Mouse (Mus musculus) lung, postnatal 4 days (tissue): ENCODE data around the gene Otx1.

Experiments used
- DNase-seq, 2 experiments: peaks; one replicate each; pipeline ENCODE4 v3.0.0; 2021

The Otx1 gene

GRCm38 (mm10) chr11:21999396-22000315, 3.0 kb downstream of the Otx1 start:
- DNase-seq: peak; percentile 8 to 27

GRCm38 (mm10) chr11:21998141-21999047, 4.3 kb downstream of the Otx1 start:
- peak in 1 of 2 experiments; percentile 15 for DNase-seq

GRCm38 (mm10) chr11:21997561-21998140, 5.0 kb downstream of the Otx1 start:
- DNase-seq: peak in 1 of 2 experiments; percentile 18

- peak; percentile 14 to 49 for DNase-seq
Observed at GRCm38 (mm10) chr11:21996661-21997560, 5.8 kb downstream of the Otx1 start.

GRCm38 (mm10) chr11:21996325-21996647, 6.4 kb downstream of the Otx1 start:
- DNase-seq: peak in 1 of 2 experiments; percentile 13

DNA sequence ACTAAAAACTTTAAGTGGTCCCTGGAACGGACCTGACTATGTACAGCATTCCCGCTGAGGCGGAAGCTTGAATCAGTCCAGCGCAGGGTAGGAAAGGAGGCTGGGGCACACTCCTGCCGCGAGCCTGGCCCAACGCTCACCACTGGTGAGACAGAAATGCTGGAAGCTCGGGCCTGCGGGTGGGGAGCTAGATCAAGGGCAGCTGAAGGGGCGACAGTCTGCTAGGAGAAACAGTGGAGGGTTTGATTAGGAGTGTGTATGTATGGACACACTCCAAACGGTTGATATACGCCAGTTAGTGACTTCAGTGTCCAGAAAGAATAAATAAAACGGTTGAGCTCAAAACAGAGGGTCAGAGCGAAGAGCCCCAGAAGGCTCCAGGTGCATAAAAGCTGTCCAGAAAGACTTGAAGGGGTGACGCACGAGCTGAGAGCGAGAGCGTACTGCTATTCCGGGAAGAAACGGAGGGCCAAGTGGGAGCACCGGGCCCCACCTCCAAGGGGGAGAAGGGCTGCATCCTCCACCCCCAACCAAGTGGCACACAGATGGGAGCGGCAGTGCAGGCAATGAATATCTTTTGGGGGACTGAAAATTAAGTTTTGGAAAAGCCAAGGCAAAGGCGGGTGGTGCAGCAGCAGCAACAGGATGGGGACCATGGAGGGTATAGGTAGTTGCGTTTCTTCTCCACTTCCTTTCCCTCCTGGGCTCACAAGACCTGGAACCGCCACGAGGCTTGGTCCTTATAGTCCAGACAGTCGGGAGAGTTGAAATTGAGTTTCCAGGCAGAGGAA, 7.0 kb downstream of the Otx1 start:
- no peak for DNase-seq

DNA sequence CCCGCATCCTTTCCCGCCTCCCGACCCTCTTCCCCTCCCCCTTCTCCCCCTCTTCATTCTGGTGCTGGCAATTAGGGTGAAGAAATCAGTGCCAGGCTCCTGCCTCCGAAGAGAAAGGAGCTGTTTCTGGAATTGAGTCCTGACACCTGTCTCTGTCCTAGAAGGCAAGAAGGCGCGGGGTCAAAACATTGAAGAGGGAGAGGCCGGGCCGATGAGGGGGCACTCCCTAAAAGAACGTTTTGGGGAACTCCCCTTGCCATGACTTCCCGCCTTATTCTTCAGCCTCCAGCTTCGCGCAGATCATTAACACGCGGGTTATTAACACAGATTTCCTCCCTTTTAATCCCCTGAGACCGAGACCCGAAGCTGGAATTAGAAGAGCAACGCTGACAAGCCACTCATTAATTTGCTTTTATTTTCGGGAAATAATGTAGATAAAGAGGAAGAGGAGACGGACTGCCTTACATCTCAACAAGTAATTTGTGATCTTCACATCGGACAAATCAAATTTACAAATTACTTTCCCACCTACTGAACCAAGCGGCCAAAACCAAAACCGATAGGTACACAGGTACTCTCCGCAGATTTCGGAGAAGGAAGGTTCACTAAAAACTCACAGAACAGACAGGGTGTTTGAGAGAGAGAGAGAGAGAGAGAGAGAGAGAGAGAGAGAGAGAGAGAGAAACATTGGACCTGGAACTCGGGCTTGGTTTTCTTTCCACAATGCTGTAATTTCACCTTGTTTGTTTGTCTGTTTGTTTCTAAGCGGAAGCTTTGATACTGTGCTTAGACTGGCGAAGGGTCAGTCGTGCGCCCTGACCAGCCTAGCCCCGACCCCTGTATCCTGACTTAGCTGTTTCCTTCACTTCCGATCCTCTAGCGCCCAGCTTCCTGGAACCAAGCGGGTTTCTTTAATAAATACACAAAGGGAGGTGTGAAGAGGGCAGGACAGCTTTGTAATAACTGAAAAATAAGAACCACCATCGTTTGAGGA, 8.0 kb downstream of the Otx1 start:
- DNase-seq: peak in 1 of 2 experiments; percentile 17

DNA sequence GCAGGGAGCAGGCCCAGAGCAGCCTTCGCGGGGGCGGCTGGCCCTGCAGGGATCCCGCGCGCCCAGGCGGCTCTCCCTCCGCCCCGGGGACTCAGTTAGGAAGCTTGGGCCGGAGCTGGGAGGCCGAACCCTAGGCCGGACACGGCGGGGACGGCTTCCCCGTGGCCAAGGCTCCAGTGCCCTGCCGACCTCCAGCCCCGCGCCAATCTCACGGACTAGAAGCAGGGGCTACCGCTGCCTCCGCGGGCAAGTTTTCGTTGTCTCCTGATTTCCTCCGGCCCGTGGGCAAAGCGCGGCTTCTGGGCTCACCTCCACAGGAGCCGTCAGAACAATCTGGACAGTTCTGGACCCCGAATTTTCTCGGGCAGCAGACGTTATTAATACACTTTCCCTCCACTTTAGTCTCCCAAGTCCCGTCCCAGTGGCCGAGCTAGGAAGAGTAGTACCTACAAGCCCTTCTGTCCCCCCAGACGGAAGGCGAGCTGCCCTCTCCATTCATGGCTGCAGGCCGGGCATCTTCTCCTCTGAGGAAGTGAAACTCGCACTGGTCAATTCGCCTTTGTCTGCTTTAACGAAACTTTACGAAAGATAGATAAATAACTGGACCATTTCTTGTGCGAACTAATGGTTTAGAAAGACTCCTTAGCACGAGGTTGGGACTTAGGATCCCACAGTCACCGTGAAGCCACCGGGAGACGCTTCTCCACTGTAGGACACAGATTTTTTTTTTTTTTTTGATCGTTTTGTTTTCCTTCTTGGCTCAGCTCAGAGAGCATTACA, 8.9 kb downstream of the Otx1 start:
- DNase-seq: peak; percentile 57 to 58

GRCm38 (mm10) chr11:21992761-21993596, 9.7 kb downstream of the Otx1 start:
- peak in 1 of 2 experiments; percentile 19 for DNase-seq

GRCm38 (mm10) chr11:21988398-21988946, 14.2 kb downstream of the Otx1 start:
- no peak for DNase-seq

DNA sequence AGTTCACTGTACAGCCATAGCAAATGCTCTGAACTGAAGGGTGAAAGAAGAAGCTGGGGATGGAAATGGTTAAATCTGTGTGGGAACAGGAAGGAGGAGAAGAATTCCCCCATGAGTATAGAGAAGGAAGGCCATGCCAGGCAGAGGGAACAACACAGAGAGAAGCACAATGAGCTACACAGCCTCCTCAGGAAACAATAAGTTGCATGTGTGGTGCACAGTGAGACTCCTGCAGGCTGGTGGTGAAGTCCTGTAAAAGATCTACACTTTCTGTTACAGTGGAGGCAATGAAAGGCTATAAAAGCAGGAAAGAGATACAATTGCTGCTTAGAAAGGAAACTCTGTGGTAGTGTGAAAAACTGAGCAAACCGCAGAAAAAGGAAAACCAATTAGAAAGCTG, 17.6 kb downstream of the Otx1 start:
- DNase-seq: no peak

DNA sequence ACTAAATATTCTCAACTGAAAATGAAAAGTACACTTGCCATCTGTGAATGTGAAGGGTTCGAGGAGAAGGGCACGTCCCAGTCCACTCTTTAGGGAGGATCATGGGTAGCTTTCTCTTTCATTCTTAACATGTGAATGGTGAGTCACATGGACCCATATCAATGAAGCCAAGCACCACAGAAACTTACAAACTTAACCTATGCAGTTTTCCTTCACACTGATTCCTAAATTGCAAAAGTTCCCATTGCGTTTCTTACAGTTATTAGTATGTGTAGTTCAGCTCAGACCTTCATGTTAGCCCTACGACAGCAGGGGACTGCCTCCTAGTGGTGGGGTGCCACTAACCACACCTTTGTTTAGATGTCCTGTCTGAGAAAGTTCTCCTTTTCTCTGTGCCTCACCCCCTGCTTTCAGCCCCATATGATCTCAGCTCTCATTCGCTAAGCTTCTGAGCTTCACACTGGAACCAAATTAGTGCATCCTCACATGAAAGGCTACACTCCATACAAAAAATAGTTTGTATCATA, 28.6 kb downstream of the Otx1 start:
- DNase-seq: no peak

GRCm38 (mm10) chr11:21973597-21973996, 29.1 kb downstream of the Otx1 start:
- no peak for DNase-seq

DNA sequence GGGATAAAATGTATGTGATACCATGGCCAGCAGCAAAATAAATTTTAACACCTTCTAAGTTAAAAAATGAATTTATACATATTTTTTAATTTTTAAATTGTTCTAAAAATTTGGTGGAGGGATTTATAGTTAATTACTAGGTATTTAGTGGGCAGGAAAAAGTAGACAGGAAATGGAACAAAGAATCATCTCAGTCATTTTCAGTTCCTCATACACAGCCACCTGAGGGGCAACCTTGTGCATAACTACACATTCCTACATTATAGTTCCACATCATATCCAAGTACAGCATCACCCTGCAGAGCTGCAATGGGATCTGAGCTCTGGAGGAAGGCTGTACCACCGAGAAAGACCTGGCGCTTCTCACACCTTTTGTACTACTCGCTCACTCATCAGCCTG, 33.8 kb downstream of the Otx1 start:
- no peak for DNase-seq

GRCm38 (mm10) chr11:21955167-21955566, 47.5 kb downstream of the Otx1 start:
- DNase-seq: no peak

DNA sequence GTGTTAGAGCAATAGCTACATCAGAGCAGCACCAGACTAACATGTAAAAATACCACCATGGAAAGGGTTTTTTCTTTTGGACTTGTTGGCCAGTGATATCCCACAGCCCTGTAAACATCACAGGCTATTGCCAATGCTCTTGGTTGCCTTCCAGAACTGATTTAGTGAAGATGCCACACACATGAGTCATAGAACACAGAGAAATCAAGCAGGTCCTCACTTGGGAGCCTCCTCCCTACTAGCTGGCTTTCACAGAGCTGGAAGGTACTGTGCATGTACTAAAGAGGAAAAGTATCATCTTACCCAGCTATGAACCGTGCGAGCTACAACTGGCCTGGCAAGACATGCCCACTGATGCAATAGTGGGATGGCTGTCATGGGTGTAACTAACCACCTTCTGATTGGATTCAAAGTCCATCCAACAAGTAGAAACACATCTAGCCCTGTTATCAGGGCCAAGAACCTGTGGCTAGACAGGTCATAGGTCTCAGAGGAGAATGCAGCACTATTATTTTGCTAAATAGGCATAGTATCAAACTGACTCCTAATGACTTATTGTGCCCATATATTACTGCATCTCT, 51.0 kb downstream of the Otx1 start:
- no peak for DNase-seq

DNA sequence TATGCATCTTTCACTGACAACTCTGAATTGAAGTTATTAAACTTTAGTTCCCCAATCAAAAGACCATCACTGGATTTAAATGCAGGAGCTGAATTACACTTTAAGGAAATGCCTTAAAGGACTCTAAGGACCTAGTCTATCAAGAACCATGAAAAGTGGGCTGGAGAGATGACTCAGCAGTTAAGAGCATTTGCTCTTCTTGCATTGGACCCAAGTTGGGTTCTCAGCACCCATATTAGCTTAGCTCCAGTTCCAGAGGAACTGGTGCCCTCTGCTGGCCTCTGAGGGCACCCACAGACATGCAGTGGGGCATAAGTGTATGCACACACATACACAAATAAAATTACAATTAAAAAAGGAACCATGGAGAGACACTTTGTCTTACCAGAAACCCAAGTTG, 52.6 kb downstream of the Otx1 start:
- DNase-seq: no peak
